Mouse (Mus musculus) bone marrow macrophage, adult 2 months (primary cell): Measurements from ENCODE around the gene Col23a1. TPM values are rescaled to one million over a fixed set of nuclear protein-coding genes. Genes with fewer than 3 reads are reported as not detected.
A peak's percentile ranks its signal among the peaks of the same experiment; 100 is the strongest.

ENCODE experiments used
- H3K27ac ChIP-seq: 2 replicates; pipeline ENCODE4 v1.5.1; 2012; ENCODE audit warnings: low read depth, low read length; ENCODE audit not compliant: insufficient read depth
- H3K4me1 ChIP-seq: 2 replicates; pipeline ENCODE4 v1.6.1; 2012; ENCODE audit warnings: low read length; ENCODE audit not compliant: control insufficient read depth, insufficient read depth
- H3K4me3 ChIP-seq: 2 replicates; pipeline ENCODE4 v1.5.1; 2012; ENCODE audit warnings: mild to moderate bottlenecking, low read length, moderate library complexity; ENCODE audit not compliant: insufficient read depth
- CTCF ChIP-seq: IDR thresholded peaks from 2 replicates; pipeline ENCODE4 v1.5.1; 2012; ENCODE audit warnings: low read depth, mild to moderate bottlenecking, low read length, moderate library complexity
- POLR2A ChIP-seq: IDR thresholded peaks from 2 replicates; pipeline ENCODE4 v1.6.1; 2012; ENCODE audit warnings: mild to moderate bottlenecking, low read depth, low read length, borderline replicate concordance
- polyA plus RNA-seq: library from polyadenylated mRNA; stranded (reverse); fragments of >200 nt; gene quantifications from 2 replicates; pipeline ENCODE4 v1.2.4, GENCODE M21; 2012; ENCODE audit not compliant: missing spikeins, insufficient read depth, insufficient read length

The Col23a1 gene
- polyA plus RNA-seq, 1 experiment, result 0.13 TPM

DNA sequence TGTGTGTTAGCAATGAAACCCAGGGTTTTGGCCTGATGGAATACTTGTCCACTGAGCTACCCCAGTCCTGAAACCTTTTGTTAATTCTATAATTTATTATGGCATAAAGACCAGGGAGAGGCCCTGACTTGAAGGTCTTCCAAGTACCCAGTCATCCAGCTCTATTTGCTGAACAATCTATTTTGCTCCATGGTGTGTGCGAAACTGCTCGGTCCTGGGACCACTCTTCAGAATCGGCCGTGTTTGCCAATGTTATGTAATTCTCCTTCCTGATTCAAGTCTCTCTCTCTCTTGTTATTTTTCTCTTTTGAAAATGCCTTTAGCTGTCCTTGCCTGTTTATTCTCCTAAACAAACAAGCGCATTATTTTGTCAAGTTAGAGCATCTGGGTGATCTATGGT lies 108.4 kb downstream of the Col23a1 start:
- TF ChIP-seq CTCF, result no peak
- TF ChIP-seq POLR2A, result no peak
- no peak overlapping the region for H3K4me3 ChIP-seq
- no peak overlapping the region for H3K27ac ChIP-seq
- H3K4me1 ChIP-seq, result peaks cover 3% of the 10 kb centered on the region; the same call in 1 of the 2 replicates

DNA sequence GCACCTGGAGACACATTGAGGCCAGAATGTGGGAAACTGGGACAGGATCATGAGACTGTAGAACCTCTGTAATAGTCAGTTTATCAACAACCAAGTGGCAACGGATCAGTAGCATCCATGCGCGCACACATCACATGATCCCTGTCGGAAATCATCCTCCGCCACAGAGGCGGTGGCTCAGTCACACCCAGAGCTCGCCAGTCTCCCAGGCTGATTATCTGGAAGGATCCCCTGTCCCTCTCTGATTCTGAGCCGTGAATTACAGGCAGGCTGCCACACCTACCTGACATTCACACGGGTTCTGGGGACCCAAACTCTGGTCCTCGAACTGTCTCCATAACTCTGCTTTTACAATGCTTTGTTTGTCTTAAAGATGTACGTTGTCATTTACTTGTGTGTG lies 110.6 kb downstream of the Col23a1 start:
- H3K4me3 ChIP-seq, result no peak overlapping the region
- TF ChIP-seq CTCF (no peak), POLR2A (no peak)
- H3K27ac ChIP-seq, result no peak overlapping the region
- peaks cover 9% of the 10 kb centered on the region for H3K4me1 ChIP-seq

DNA sequence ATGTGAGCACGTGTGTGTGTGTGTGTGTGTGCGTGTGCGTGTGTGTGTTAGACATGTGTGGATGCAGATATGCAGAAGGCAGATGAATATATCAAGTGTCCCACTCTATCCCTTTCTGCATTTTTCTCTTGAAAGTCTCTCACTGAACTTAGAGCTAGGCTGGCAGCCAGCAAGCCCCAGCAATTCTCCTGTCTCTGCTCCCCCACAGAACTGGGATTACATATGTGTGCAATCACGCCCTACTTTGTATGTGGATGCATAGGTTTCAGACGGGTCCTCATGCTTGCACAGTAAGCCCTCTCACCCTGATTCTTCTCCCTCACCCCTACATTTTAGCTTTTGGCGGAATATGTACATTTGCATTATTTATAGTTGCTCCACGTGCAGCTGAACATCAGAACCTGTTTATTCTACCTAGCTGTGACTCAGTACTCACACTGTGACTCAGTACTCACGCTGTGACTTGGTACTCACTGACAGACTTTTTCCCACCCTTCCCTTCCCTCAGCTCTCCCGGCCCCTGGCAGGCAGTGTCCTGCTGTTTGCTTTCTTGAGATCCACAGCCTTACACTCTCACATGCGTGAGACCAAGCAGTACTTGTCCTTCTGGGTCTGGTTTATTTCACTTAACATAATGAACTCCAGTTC lies 111.9 kb downstream of the Col23a1 start:
- no peak overlapping the region for H3K4me3 ChIP-seq
- peaks cover 6% of the 10 kb centered on the region for H3K4me1 ChIP-seq
- TF ChIP-seq POLR2A (no peak), CTCF (no peak)
- no peak overlapping the region for H3K27ac ChIP-seq

DNA sequence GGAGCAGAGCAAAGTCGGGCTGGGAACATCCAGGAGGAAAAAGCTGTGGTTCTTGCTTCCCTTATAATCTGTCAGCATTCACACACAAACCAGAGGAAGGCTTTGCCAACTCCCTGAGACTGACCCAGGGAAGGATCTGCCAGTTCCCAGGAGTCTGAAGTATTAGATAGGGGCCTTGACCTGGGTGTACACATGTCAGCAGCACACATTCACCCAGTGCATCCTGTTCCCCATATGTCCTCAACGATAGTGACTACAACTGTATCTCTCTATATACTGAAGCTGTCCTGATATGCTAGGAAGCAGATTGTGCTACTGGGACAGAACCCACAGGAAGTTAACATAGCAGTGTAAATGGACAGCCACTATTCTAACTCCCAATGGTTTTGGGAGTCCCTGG lies 114.2 kb downstream of the Col23a1 start:
- Histone ChIP-seq H3K27ac (no peak overlapping the region), H3K4me3 (no peak overlapping the region), H3K4me1 (peaks cover 15% of the 10 kb centered on the region)
- TF ChIP-seq CTCF (no peak), POLR2A (no peak)

GRCm38 (mm10) chr11:51404865-51405440 lies 115.2 kb downstream of the Col23a1 start:
- Histone ChIP-seq H3K4me3 (no peak overlapping the region), H3K4me1 (peaks cover 15% of the 10 kb centered on the region), H3K27ac (no peak overlapping the region)

DNA sequence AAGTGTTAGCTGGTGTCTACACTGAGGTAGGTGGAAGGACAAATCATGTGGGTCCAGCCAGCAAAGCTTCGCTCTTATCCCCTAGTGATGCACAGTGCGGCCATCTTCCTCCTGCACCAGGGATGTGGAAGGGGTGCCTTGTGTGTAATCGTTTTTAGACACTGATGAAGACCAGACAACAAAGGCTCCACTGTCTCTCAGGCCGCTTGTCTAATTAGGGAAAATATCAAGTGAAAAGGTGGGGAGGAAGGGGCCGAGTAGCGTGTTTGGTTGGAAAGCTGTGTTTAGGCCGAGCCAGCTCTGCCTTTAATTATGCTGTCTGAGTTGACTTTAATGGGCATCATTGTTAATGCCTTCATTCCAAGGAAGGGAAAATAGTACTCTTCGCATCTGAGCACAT lies 116.8 kb downstream of the Col23a1 start:
- TF ChIP-seq CTCF (no peak), POLR2A (no peak)
- Histone ChIP-seq H3K4me3 (no peak overlapping the region), H3K4me1 (peaks cover 15% of the 10 kb centered on the region), H3K27ac (no peak overlapping the region)

More at GRCm38 (mm10) chr11:51404865-51405440, 115.2 kb downstream of the Col23a1 start:
- TF ChIP-seq CTCF (no peak), POLR2A (no peak)

DNA sequence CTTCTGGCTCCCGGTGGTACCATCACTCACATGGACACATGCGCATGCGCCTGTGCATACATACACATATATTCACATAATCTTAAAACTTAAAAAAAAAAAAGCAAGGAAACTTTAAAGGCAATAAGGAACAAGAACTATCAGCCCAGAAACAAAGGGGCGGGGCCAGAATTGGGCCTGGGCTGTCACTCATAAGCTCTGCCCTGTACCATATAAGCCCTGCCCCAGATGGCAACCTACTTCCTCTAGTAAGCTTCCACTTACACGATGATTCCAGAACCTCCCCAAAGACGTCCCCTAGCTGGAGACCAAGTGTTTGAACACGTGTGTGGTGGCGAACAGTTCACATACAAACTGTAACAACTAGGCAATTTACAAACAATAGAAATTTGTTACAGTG lies 117.6 kb downstream of the Col23a1 start:
- no peak overlapping the region for H3K4me3 ChIP-seq
- TF ChIP-seq CTCF (no peak), POLR2A (no peak)
- H3K4me1 ChIP-seq, result peaks cover 15% of the 10 kb centered on the region
- peak overlapping the region; percentile 16 for H3K27ac ChIP-seq

DNA sequence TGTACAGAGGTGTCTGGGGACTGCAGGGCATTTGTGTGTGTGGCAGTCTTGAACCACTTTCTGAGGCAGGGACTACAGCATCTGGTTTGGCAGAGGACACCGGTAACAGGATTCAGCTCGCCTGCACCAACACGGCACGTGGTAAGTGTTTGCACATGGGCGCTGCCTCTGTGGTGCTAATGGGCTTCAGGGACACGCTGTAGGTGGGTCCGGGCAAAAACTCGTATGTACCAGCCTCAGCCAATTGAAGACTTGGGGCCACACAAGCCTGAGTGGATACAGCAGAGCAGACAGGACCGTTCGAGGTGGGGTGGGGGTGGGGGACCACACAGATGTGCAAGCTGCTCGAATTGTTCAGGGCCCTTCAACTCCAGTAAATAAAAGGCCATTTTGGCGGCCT lies 121.1 kb downstream of the Col23a1 start:
- Histone ChIP-seq H3K4me3 (no peak overlapping the region), H3K27ac (no peak overlapping the region), H3K4me1 (peaks cover 9% of the 10 kb centered on the region)
- TF ChIP-seq POLR2A (no peak), CTCF (no peak)

GRCm38 (mm10) chr11:51414520-51414919 lies 124.8 kb downstream of the Col23a1 start:
- no peak overlapping the region for H3K4me3 ChIP-seq
- no peak overlapping the region for H3K27ac ChIP-seq
- TF ChIP-seq CTCF (no peak), POLR2A (no peak)
- H3K4me1 ChIP-seq, result 0 out of 2 replicates have a peak, but pooled peaks cover 3% of the 10 kb centered on the region

DNA sequence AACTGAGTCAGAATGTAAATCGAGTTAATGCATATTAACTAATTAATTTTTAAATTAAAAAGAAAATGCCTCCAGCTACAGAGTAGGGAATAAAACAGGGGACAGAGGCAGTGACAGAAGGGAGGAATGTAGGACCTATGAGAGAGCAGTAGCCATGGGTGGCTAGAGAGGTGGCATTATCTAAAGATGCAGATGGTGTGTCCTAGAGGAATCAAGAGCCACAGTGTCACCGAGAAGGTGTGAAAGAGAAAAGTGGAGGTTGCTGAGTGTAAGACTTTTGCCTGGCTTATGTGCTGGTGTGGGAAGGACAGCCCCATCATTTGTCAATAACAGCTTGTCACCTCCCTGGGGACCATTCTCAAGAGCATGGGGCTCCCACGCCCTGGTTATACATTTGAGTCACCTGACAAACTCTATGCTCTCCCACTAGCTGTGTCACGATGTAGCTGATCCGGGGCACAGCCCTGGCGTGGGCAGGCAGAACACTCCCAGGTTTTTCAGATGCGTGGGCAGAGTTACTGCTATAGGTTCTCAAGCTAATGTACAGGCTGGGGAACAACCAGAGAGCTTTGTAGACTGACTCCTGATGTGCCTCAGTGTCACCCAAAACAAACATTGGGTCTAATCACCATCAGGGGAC lies 125.4 kb downstream of the Col23a1 start:
- H3K27ac ChIP-seq, result no peak overlapping the region
- no peak for TF ChIP-seq CTCF
- TF ChIP-seq POLR2A, result no peak
- H3K4me1 ChIP-seq, result 0 out of 2 replicates have a peak, but pooled peaks cover 3% of the 10 kb centered on the region
- no peak overlapping the region for H3K4me3 ChIP-seq
